Mouse (Mus musculus): ENCODE data around the gene H2al1m.
A peak's percentile ranks its signal among the peaks of the same experiment; 100 is the strongest.
"Not testable (repeated sequence)": the region's sequence is repeated elsewhere in the genome, so short reads cannot be mapped to it uniquely, and the experiment has no call there.

The H2al1m gene

GRCm38 (mm10) chrX:9283464-9283863, at the start of gene H2al1m:
Gene H2al1m, plus strand, starts transcription at chrX:9283764.
- not testable (repeated sequence) for DNase-seq (ENCODE audit: low read depth, low spot score)

GRCm38 (mm10) chrX:9240737-9241591, 42.6 kb upstream of the H2al1m start:
- DNase-seq (ENCODE audit: low read depth, low spot score): peak; percentile 47

GRCm38 (mm10) chrX:9243381-9243864, 40.1 kb upstream of the H2al1m start:
- peak; percentile 84 for DNase-seq (ENCODE audit: low read depth, low spot score)

GRCm38 (mm10) chrX:9244603-9245336, 38.8 kb upstream of the H2al1m start:
- no peak for DNase-seq (ENCODE audit: low read depth, low spot score)

GRCm38 (mm10) chrX:9248911-9249310, 34.7 kb upstream of the H2al1m start:
- no peak for DNase-seq (ENCODE audit: low read depth, low spot score)

- no peak for DNase-seq (ENCODE audit: low read depth, low spot score)
Measured at GRCm38 (mm10) chrX:9253990-9254389, 29.6 kb upstream of the H2al1m start.

- no peak for DNase-seq (ENCODE audit: low read depth, low spot score)
Measured at GRCm38 (mm10) chrX:9254901-9255300, 28.7 kb upstream of the H2al1m start.

GRCm38 (mm10) chrX:9256766-9257165, 26.8 kb upstream of the H2al1m start, which contains the start of gene Gm14862:
Gene Gm14862, minus strand, starts transcription at chrX:9256899.
- no peak for DNase-seq (ENCODE audit: low read depth, low spot score)

- DNase-seq (ENCODE audit: low read depth, low spot score): no peak
Measured at GRCm38 (mm10) chrX:9257831-9258230, 25.7 kb upstream of the H2al1m start.

- DNase-seq (ENCODE audit: low read depth, low spot score): no peak
Measured at GRCm38 (mm10) chrX:9259267-9259666, 24.3 kb upstream of the H2al1m start.

GRCm38 (mm10) chrX:9271112-9271511, 12.5 kb upstream of the H2al1m start:
- no peak for DNase-seq (ENCODE audit: low read depth, low spot score)

- peak; percentile 3 for DNase-seq (ENCODE audit: low read depth, low spot score)
Measured at GRCm38 (mm10) chrX:9271947-9272459, 11.6 kb upstream of the H2al1m start.

- no peak for DNase-seq (ENCODE audit: low read depth, low spot score)
Measured at GRCm38 (mm10) chrX:9272460-9273361, 10.9 kb upstream of the H2al1m start, which contains the start of gene Xk. Gene Xk, plus strand, starts transcription at chrX:9272756.

- DNase-seq (ENCODE audit: low read depth, low spot score): no peak
Measured at GRCm38 (mm10) chrX:9273377-9274002, 10.1 kb upstream of the H2al1m start.

GRCm38 (mm10) chrX:9274321-9274720, 9.2 kb upstream of the H2al1m start:
- no peak for DNase-seq (ENCODE audit: low read depth, low spot score)

- DNase-seq (ENCODE audit: low read depth, low spot score): not testable (repeated sequence)
Measured at GRCm38 (mm10) chrX:9293140-9293829, 9.7 kb downstream of the H2al1m start.

- DNase-seq (ENCODE audit: low read depth, low spot score): peak; percentile 33
Measured at GRCm38 (mm10) chrX:9298413-9298864, 14.9 kb downstream of the H2al1m start.

- no peak for DNase-seq (ENCODE audit: low read depth, low spot score)
Measured at GRCm38 (mm10) chrX:9302791-9303190, 19.2 kb downstream of the H2al1m start.

- DNase-seq (ENCODE audit: low read depth, low spot score): no peak
Measured at GRCm38 (mm10) chrX:9303455-9303854, 19.9 kb downstream of the H2al1m start.

- DNase-seq (ENCODE audit: low read depth, low spot score): not testable (repeated sequence)
Measured at GRCm38 (mm10) chrX:9316457-9316856, 32.9 kb downstream of the H2al1m start.
